Mouse (Mus musculus): ENCODE results near the gene Vax2.
A peak's percentile ranks its signal among the peaks of the same experiment; 100 is the strongest.

Gene Vax2

DNA sequence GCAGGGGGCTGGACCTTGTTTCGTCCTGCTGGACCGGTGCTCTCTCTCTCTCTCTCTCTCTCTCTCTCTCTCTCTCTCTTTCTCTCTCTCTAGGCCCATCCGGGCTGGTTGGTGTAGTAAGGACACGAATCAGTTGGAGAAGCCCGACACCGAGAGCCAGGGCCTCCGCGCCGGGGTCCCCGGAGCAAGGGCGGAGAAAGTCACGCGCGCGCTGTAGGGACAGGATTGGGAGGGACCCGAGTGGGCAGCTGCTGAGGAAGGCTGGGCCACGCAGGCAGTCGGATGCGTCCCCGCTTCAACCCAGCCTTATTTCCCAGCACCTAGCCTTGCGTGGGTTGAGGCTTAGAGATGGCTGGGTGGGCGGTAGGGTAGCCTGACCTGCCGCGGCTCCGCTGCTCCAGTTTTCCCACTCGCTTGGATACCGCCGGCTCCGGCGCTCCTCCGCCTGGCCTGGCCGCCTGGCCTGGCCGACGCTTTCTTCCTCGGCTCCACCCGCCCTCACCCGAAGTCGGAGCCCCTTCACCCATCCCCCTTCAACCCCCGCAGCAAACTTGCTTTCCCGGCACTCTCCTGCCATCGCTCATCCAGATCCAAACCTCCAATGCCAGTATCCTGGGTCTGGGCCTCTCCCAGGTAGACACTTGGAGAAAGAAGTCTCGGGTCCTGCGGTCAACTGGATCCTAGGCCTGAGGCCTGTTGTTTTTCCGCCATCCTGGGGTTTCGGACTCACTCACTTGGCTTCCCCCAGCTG is 836 bp downstream of the Vax2 start:
- no peak for DNase-seq (ENCODE audit: low read depth in 2 of 2, low spot score in 2 of 2)

DNA sequence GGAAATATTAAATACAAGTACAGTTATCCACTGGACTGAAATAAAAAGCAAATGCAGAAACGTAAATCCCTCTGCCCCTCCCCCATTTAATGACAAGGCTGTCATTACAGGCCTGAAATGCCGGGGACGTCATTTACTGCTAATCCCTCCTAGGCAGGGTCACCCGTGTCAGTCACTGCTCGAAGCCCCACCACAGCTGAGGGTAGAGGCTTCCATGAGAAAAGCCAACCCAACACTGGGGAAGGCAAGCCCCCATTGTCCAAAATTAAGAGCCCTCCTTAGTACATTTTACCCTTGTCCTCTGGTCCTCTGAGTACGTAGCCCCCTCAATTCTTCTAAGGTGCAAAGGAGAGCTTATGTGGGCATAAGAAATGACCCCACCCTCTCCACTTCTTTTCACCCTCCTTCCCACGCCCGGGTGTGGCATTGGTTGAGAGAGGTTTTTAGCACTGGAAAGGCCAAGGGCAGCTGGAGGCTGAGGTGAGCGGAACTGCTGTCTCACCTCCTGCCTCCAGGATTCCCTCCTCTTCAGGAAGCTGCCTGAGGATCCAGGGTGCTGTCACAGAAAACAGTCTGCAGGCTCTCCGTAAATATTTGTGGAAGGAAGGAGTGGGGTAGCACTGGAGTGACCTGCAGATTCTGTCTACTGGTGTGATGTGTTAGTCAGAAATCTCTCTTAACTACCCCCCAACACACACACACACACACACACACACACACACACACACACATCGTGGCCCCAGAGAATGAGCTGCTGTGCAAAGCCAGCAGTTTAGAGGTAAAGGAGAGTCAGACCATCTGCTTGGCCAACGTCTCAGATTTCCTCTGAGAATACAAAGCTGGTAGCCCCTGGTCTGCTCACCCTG is 2.4 kb downstream of the Vax2 start:
- DNase-seq (ENCODE audit: low read depth in 2 of 2, low spot score in 2 of 2) = no peak

DNA sequence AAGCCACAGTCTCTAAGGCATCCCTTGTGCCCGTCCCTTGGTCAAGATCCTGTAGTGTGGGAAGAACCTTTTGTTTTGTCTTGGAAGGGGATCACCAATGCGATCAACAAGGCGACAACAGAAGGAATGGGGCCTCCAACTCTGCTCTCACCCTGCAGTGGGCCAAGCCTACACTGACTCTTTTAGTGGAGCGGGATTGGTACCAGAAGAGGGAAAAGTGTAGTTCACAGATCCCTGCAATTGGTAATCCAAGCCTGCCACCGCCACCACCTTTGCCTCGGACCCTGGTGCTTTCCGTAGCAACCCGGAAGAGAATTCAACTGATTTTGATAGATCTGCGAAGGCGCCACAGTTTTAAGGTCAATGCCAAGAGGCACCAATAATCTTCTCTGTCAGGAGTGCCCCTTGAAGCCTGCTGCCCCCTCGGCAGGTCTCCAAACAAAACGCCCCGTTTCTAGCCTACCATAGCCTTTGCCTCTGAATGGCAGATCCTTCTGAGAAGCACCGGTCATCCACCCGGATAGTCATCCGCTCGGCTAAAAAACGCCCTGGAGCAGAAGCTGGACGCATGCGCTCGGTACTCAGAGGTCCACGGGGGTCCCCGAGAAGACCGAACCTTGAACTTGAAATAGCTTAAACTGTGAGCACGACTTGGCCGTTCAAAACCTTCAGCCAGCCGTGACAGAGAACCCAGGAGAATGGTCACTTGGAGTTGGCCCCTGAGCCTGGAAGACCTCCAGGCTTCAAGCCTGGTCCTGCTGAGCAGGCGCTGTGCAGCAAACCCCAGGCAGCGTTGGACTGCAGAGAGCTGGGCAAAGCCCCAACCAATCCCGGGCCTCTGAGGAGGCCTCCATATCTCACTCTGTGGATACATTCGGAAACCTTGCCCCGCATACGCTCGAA is 3.4 kb downstream of the Vax2 start:
- DNase-seq (ENCODE audit: low read depth in 2 of 2, low spot score in 2 of 2) = no peak

DNA sequence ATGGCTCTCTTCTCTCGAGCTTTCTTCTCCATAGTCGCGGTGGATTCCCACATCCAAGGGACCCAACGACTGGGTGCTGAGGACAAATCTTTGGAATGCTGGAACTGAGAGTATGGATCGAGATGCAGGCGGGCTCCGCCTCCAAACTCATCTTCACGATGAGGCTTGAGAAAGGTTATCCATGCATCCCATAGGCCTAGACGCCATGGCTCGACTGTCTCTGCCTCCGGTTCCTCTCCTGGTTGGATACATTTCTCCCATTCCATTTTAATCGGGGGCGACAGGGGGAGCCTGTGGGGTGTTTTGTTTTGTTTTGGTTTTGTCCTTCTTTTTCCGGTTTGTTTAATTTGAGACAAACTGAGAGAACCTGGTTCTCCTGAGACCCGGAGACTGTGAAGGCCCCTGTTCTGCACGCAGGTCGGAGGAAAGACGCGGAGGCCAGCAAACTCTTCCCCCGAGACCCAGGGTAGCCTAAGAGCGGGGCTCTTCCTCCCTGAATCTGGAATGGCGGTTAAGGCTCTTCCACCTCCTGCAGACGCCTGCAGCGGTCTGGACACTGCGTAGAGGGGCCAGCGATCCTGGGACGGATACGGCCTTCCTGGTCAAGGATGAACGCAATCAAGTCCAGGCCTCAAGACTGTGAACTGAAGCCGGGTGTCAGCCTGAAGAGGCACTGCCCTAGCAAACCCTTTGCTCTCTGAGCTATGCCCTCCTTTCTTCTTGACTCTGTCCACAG is 4.6 kb downstream of the Vax2 start:
- no peak for DNase-seq (ENCODE audit: low read depth in 2 of 2, low spot score in 2 of 2)

DNA sequence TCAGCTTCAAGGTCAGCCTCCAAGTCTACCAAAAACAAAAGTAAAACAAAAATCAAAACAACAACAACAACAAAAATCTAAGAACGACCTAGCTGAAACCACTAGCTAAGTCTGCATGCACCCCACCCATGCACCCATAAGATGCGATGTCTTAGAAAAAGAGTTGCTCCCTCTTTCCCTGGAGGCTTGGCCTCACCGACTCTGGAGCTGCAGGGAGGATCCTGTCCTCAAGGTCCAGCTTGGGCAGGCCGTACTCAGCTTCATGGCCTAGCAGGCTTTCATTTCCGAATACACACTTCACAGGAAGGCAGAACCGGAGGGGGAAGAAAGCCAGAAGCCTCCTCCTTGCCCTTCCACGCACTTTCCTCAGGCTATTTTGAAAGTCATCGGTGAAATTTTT is 6.0 kb downstream of the Vax2 start:
- DNase-seq (ENCODE audit: low read depth in 2 of 2, low spot score in 2 of 2) = no peak

DNA sequence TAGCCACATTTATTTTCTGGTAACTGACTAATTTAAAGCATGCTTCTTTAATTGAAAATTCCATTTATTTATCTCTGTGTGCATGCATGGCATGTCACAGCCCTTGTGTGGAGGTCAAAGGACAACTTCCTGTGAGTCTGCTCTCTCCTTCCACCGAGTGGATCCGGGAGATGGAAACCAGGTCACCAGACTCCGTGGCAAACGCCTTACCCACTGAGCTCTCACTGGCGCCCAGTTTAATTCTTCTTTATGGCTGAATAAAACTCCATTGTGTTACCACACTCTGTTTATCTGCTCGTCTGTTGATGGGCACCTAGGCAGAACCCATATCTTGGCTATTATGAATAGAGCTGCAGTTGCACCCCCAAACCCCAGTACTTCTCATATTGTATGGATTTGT is 11.5 kb downstream of the Vax2 start:
- DNase-seq (ENCODE audit: low read depth in 2 of 2, low spot score in 2 of 2) = no peak

DNA sequence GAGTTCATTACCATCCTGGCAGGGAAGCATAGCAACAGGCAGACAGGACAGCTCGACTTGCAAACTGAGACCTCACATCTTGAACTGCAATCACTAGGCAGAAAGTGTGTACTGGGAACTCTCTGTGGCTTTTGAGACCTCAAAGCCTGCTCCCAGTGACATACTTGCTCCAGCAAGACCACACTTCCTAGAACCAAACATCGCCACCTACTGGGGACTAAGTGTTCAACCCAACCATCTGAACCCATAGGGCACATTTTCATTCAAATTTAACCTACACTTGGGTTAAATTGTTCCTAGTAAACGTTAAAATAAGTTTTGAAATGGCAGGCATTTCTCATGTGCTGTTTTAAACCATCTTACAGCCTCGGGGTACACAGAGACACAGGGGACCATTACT is 16.1 kb downstream of the Vax2 start:
- no peak for DNase-seq (ENCODE audit: low read depth in 2 of 2, low spot score in 2 of 2)

DNA sequence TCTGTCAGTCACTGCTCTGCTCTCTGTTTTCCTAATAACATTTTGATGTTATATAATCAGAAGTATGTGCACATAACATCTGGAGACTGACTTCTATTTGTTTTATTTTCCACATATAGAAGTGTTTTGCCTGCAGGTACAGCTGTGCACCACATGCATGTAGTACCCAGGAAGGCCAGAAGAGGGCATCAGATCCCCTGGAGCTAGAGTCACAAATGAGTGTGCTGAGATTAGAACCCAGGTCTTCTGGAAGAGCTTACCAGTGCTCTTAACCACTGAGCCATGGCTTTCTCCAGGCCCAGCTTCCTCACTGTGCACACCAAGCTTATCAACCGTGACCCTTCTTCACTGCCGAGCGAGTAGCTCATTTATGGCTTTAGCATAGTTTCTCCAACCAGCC is 17.4 kb downstream of the Vax2 start:
- peak; percentile 23 to 47 for DNase-seq (ENCODE audit: low read depth in 2 of 2, low spot score in 2 of 2)

DNA sequence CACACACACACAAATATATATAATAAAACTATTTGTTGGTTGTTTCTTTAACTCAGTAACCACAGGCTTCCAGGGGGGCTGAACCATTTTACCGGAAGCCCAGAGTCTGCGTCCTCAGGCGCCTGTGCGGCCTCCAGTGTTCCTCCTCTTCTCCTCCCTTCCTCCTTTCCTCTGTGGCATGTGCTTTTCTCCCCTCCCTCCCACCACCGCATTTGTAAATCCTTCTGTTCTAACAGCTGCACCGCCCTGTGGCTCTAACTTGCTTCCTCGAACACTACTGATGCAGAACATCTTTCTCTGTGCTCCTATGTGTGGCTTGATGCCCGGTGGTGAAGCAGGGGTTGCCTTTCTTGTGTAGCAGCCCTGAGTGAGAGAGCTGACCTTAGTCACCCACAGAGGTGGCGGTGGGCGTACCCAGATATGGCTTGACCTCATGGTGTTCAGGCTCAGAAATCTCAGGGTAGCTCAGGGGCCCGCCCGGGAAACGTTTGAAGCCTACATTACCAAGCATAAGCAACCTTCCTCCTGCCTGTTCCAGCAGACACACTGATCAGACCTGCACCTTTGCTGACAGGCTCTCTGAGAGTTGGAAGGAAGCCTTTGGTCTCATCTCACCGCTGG is 18.4 kb downstream of the Vax2 start:
- no peak for DNase-seq (ENCODE audit: low read depth in 2 of 2, low spot score in 2 of 2)

DNA sequence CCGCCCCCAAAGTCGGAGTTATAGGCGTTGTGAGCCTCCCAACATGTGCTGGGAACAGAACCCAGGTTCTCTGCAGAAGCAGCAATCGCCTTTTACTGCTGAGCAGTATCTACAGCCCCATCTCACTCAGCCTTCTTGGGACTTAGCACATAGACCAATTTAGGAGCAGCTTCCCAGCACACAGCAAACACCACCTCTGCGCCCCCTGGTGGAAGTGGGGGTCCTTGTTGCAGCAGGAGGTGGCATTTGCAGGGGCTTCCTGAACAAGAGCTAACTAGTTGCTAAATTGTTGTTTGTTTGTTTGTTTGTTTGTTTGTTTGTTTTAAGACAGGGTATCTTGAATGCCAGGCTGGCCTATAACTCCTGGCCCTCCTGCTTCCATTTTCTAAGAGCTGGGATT is 20.1 kb downstream of the Vax2 start:
- peak; percentile 71 to 76 for DNase-seq (ENCODE audit: low read depth in 2 of 2, low spot score in 2 of 2)

DNA sequence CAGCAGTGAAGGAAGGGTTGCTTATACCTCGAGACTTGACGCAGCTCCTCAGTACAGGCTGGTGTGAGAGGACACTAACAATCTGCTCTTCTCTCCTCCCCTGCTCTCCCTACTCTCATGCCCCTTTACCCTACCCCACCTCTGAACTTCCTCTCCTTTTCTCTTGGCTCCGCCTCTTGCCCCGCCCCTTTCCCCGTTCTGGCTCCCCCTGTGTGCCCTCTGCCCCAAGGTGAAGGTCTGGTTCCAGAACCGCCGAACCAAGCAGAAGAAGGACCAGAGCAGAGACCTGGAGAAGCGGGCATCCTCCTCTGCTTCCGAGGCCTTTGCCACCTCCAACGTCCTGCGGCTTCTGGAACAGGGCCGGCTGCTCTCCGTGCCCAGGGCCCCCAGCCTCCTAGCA is 26.2 kb downstream of the Vax2 start:
- DNase-seq (ENCODE audit: low read depth in 2 of 2, low spot score in 2 of 2) = no peak

DNA sequence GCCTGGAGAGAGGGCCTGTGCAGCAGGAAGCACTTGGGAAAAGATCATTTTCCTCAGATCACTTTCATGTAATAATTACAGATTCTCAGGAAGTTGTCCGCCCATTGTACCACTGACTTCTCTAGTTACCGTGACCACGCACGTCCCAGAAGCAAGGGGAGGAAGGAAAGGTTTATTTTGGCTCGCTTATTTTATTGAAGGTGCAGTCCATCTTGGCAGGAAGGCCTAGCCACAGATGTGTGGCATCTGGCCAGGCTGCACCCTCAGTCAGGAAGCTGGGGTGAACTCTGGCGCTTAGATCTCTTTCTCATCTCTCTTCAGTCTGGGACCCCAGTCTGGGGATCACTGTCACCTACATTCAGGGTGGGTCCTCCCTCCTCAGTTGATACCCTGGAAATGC is 27.5 kb downstream of the Vax2 start:
- DNase-seq (ENCODE audit: low read depth in 2 of 2, low spot score in 2 of 2) = no peak

DNA sequence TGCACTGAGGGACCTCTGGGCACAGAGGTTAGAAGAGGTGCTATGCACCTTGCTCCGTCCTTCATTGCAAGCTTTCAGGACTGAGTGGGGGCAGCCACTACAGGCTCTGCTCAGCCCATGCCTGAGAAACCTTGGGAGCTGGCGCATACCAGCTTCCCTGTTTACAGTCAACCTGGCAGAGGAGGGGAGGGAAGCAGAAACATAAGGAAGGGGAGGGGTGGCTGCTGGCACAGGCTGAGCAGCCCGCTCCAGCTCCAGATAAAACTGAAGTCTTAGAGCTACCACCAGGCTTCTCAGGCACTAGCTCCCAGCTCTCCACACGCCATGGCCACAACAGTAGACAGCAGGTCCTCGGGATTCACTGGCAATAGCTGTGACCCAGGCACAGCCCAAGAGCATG is 31.7 kb downstream of the Vax2 start, which contains the start of gene Atp6v1b1:
Gene Atp6v1b1 (plus strand): TSS at position 230 of the 400 bp plus-strand sequence.
- DNase-seq (ENCODE audit: low read depth in 2 of 2, low spot score in 2 of 2) = no peak

DNA sequence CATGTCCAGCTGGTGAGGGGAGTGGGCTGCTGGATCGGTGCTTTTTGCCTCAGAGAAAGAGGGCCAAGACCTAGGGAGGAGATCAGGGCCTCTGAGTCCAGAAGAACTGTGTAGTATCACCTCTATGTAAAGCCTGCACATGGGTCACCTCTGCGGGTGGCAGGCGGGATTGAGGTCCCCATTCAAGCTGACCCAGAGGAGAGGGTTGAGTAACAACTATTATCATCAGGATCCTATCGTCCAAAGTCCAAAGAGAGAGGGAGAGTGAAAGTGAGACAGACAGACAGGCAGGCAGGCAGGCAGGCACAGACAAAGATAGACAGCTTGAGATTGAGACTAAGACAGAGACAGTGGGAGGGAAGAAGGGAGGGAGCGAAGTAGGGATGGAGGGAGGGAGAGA is 32.1 kb downstream of the Vax2 start:
- no peak for DNase-seq (ENCODE audit: low read depth in 2 of 2, low spot score in 2 of 2)

DNA sequence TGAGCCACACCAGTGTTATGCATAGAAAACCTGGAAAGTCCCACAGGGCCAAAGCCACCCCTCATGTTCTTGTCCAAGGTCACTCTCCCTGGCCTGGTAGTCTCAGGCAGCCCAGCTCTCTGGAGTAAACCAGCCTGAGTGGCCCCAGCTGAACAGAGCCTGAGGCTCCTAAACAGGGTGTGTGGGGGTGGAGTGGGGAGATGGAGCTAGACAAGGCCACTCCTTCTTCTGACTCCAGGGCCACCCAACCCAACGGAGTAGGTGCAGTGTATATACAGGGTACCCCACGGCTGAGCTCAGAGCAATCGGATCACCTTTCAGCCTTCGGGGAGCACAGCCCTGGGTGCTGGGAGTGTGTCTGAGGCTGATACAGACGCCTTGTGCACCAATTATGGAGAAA is 33.1 kb downstream of the Vax2 start:
- no peak for DNase-seq (ENCODE audit: low read depth in 2 of 2, low spot score in 2 of 2)

DNA sequence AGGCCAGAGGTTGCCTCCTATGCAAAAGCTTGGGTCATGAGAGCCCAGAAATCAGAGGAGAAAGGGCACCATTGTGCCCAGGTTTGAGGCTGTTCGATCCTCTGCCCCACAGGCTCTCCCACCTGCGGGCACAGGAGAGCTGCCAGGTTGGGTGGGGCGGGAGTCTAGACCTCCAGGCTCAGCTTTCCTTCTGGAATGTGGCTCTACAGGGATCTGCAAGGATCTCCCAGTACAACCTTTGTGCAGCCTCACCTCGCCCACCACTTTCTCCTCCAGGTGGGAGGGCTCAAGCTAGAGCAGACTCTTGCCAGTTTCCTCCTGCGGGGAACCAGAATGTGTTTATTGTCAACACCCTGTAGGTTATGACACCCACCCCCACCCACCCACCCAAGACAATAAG is 33.5 kb downstream of the Vax2 start:
- no peak for DNase-seq (ENCODE audit: low read depth in 2 of 2, low spot score in 2 of 2)

DNA sequence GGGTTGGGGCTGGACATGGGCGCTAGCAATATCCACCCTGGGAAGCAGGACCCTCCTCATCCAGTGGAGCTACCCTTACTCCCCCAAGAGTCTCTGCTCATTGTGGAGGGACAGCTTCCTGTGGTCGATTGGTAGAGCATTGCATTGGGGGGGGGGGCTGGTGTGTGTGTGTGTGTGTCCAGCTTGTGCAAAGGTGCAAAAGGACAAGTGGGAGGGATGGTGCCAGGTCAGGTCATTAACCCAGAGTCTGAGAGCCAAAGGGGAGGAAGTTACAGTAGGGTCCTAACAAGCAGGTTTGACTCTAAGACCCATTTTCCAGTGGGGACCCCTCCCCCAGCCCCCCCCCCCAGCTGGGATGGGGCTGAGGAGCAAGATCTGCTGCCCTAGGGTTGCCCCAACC is 34.4 kb downstream of the Vax2 start:
- DNase-seq (ENCODE audit: low read depth in 2 of 2, low spot score in 2 of 2) = no peak

DNA sequence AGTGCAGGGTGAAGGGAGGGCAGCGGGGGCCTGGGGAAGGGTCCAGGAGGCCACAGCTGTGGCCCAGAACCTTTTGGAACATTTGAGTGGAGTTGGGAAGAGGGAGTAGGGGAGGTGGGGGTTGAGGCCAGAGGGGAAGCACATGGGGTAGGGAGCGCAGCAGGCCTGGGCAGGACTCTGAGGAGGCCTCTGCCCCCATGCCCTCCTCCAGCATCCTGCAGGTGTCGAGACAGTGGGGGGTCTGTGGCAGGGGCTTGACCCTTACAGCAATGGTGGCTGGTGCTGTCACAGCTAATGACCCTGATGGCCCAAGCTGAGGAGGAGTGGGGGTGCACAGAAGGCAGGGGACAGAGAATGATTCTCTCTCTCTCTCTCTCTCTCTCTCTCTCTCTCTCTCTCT is 38.2 kb downstream of the Vax2 start:
- no peak for DNase-seq (ENCODE audit: low read depth in 2 of 2, low spot score in 2 of 2)

DNA sequence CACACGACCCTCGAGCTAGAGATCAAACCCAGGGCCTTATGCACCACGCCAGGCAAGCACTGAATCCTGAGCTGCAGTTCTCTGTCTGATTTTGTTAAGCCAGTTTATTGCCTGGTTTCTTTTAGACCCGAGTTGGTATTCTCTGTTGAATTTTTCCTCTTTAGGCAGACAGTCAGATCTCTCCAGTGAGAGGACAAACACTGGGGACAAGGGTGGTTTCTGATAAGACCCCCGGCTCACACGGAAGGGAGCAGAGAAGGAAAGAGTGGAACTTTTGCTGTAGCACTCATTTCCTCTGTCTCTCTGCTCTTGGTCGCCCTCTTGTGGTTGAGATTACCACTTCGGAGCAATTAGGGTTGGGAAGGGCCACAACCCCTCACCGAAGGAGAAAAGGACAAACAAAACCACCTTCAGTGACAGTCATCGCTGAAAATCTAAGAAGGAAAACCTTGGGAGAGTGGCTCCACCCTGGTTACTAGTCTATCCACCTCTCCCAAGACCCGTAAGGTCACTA is 39.2 kb downstream of the Vax2 start:
- DNase-seq (ENCODE audit: low read depth in 2 of 2, low spot score in 2 of 2) = peak; percentile 40 to 58

DNA sequence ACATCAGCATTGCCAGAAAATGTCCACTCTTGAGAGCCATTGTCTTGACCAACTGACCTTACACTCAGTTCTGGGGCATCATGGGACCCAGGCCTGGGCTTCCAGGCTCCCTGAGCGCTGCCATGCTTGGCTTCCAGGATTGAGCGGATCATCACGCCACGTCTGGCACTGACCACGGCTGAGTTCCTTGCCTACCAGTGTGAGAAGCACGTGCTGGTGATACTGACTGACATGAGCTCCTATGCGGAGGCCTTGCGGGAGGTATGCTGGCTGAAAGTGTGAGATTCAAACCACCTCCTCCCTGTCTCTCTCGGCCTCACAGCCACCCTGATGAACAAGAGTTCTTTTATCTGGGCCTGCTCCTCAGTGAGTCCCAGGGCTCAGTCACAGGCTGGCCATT is 45.0 kb downstream of the Vax2 start:
- no peak for DNase-seq (ENCODE audit: low read depth in 2 of 2, low spot score in 2 of 2)

Measured in CD8-positive naive resting alpha-beta T cell, adult 2 months (primary cell).